Mouse (Mus musculus) spleen, adult 2 months (tissue): ENCODE results near the gene Boc. TPM values are rescaled to one million over a fixed set of nuclear protein-coding genes. Genes with fewer than 3 reads are reported as not detected.

Source experiments
- DNase-seq, 2 experiments: peaks; one replicate each; pipeline versions ENCODE4 v3.0.0 to v3.0.0-alpha.2; 2012 to 2021; ENCODE audit warnings: low spot score in 2 of 2, low read depth in 1 of 2
- H3K27ac ChIP-seq: fragments of 200-500 bp; 2 replicates; pipeline ENCODE4 v1.5.1; 2012; ENCODE audit warnings: low read length, inconsistent platforms; ENCODE audit not compliant: insufficient read depth
- H3K27me3 ChIP-seq: fragments of 200-500 bp; 2 replicates; pipeline ENCODE4 v1.6.1; 2012; ENCODE audit warnings: mild to moderate bottlenecking, moderate library complexity, low read length, inconsistent platforms; ENCODE audit not compliant: control insufficient read depth, insufficient read depth
- H3K36me3 ChIP-seq: fragments of 200-500 bp; 2 replicates; pipeline ENCODE4 v1.6.1; 2012; ENCODE audit warnings: mild to moderate bottlenecking, low read length, inconsistent platforms; ENCODE audit not compliant: control insufficient read depth, insufficient read depth
- H3K4me1 ChIP-seq: fragments of 200-500 bp; 2 replicates; pipeline ENCODE4 v1.6.1; 2011; ENCODE audit warnings: inconsistent platforms; ENCODE audit not compliant: control insufficient read depth, insufficient read depth, insufficient read length
- H3K4me3 ChIP-seq: fragments of 200-500 bp; 2 replicates; pipeline ENCODE4 v1.5.1; 2011; ENCODE audit warnings: mild to moderate bottlenecking, inconsistent platforms; ENCODE audit not compliant: insufficient read depth, insufficient read length; ENCODE audit errors: extremely low read depth
- CTCF ChIP-seq: fragments of 200-500 bp; IDR thresholded peaks from 2 replicates; pipeline ENCODE4 v1.5.1; 2011; ENCODE audit warnings: mild to moderate bottlenecking, inconsistent platforms; ENCODE audit not compliant: insufficient read depth, insufficient read length, insufficient replicate concordance; ENCODE audit errors: extremely low read depth
- POLR2A ChIP-seq: fragments of 200-500 bp; IDR thresholded peaks from 2 replicates; pipeline ENCODE4 v1.6.1; 2011; ENCODE audit warnings: low read depth, low read length, inconsistent platforms
- WGBS: fragments of 180-500 bp; shearing (Covaris S2); methylation state at CpG from one replicate; pipeline ENCODE4 v1.1.7; 2018; 5-methylcytosine and 5-hydroxymethylcytosine counted together
- polyA plus RNA-seq: library from polyadenylated mRNA; depleted of rRNA; stranded (reverse); fragments of >200 nt; gene quantifications from 2 replicates; pipeline ENCODE4 v1.2.3, GENCODE M21; 2012; rRNA removed

Boc gene
- polyA plus RNA-seq = 2.4 and 2.8 TPM in 2 replicates

- Histone ChIP-seq H3K27me3 (peaks cover 13% of the 10 kb centered on the region), H3K4me3 (peak within 1 kb of the TSS; percentile 54), H3K4me1 (no peaks in the 10 kb centered on the region; the same call in 1 of the 2 replicates), H3K27ac (peak within 1 kb of the TSS; percentile 62), H3K36me3 (no peaks in the 10 kb centered on the region)
- no peak for TF ChIP-seq POLR2A
- no peak for TF ChIP-seq CTCF
- DNase-seq = no peak
- 1% methylated on average over 45 of the region's 46 CpGs for WGBS
Observed at GRCm38 (mm10) chr16:44558471-44559329, at the start of gene Boc. Gene Boc, minus strand, starts transcription at chr16:44558897.

- WGBS = 84% methylated on average over 1 of the region's 1 CpGs
- Histone ChIP-seq H3K36me3 (no peaks in the 10 kb centered on the region), H3K4me1 (no peaks in the 10 kb centered on the region), H3K27me3 (no peaks in the 10 kb centered on the region), H3K27ac (no peak overlapping the region), H3K4me3 (no peak overlapping the region)
- no peak for TF ChIP-seq CTCF
- TF ChIP-seq POLR2A = no peak
- no peak for DNase-seq
Observed at GRCm38 (mm10) chr16:44606643-44607042, 47.9 kb upstream of the Boc start.

- 42% methylated on average over 9 of the region's 9 CpGs for WGBS
- Histone ChIP-seq H3K27me3 (no peaks in the 10 kb centered on the region), H3K4me1 (no peaks in the 10 kb centered on the region), H3K36me3 (no peaks in the 10 kb centered on the region), H3K4me3 (no peak overlapping the region), H3K27ac (no peak overlapping the region)
- TF ChIP-seq POLR2A (no peak), CTCF (no peak)
- no peak for DNase-seq
Observed at GRCm38 (mm10) chr16:44604021-44604616, 45.4 kb upstream of the Boc start.

GRCm38 (mm10) chr16:44601999-44602794 lies 43.5 kb upstream of the Boc start:
- H3K4me3 ChIP-seq = no peak overlapping the region
- 81% methylated on average over 8 of the region's 8 CpGs for WGBS

GRCm38 (mm10) chr16:44601182-44601581 lies 42.5 kb upstream of the Boc start:
- no peak for DNase-seq
- Histone ChIP-seq H3K36me3 (no peaks in the 10 kb centered on the region), H3K27me3 (no peaks in the 10 kb centered on the region), H3K4me3 (no peak overlapping the region), H3K4me1 (no peaks in the 10 kb centered on the region), H3K27ac (no peak overlapping the region)
- TF ChIP-seq CTCF = no peak
- TF ChIP-seq POLR2A = no peak
- WGBS = 83% methylated on average over 2 of the region's 2 CpGs

More at GRCm38 (mm10) chr16:44601999-44602794, 43.5 kb upstream of the Boc start:
- no peak for DNase-seq
- no peak overlapping the region for H3K27ac ChIP-seq
- no peaks in the 10 kb centered on the region for H3K4me1 ChIP-seq
- H3K36me3 ChIP-seq = no peaks in the 10 kb centered on the region
- no peaks in the 10 kb centered on the region for H3K27me3 ChIP-seq
- TF ChIP-seq POLR2A (no peak), CTCF (no peak)

GRCm38 (mm10) chr16:44597106-44597806 lies 38.6 kb upstream of the Boc start:
- H3K27ac ChIP-seq = no peak overlapping the region
- H3K4me1 ChIP-seq = no peaks in the 10 kb centered on the region
- DNase-seq = no peak
- 88% methylated on average over 2 of the region's 2 CpGs for WGBS
- TF ChIP-seq POLR2A (no peak), CTCF (no peak)
- H3K36me3 ChIP-seq = no peaks in the 10 kb centered on the region
- no peak overlapping the region for H3K4me3 ChIP-seq
- no peaks in the 10 kb centered on the region for H3K27me3 ChIP-seq
